Mouse (Mus musculus) heart, embryonic 15.5 days (tissue): ENCODE measurements around the gene Mbtps2. TPM values are rescaled to one million over a fixed set of nuclear protein-coding genes. Genes with fewer than 3 reads are reported as not detected.

Experiments
- ATAC-seq: fragments of 200-750 bp; cut with Nextera tagmentation; replicated peaks from 2 replicates; pipeline ENCODE4 v1.8.0; 2017; ENCODE audit warnings: low read depth, moderate TSS enrichment; ENCODE audit not compliant: insufficient number of reproducible peaks, insufficient read depth, low FRiP score
- H3K27ac ChIP-seq: fragments of 300-500 bp; sonication (generic); 2 replicates; pipeline ENCODE4 v1.5.1; 2015; ENCODE audit warnings: mild to moderate bottlenecking, inconsistent platforms
- H3K27me3 ChIP-seq: fragments of 300-500 bp; sonication (generic); 2 replicates; pipeline ENCODE4 v1.6.1; 2015; ENCODE audit warnings: inconsistent platforms
- H3K36me3 ChIP-seq: fragments of 300-500 bp; sonication (generic); 2 replicates; pipeline ENCODE4 v1.6.1; 2015; ENCODE audit warnings: mild to moderate bottlenecking, inconsistent platforms
- H3K4me1 ChIP-seq: fragments of 300-500 bp; sonication (generic); replicated peaks from 2 replicates; pipeline ENCODE4 v1.6.1; 2015; ENCODE audit warnings: inconsistent platforms
- H3K4me2 ChIP-seq: fragments of 300-500 bp; sonication (generic); 2 replicates; pipeline ENCODE4 v1.6.1; 2015; ENCODE audit warnings: inconsistent platforms, mild to moderate bottlenecking, moderate library complexity
- H3K4me3 ChIP-seq: fragments of 300-500 bp; sonication (generic); 2 replicates; pipeline ENCODE4 v1.5.1; 2015; ENCODE audit warnings: mild to moderate bottlenecking, inconsistent platforms
- H3K9ac ChIP-seq: fragments of 300-500 bp; sonication (generic); 2 replicates; pipeline ENCODE4 v1.6.1; 2015; ENCODE audit warnings: mild to moderate bottlenecking, inconsistent platforms
- H3K9me3 ChIP-seq: fragments of 300-500 bp; sonication (generic); replicated peaks from 2 replicates; pipeline ENCODE4 v1.6.1; 2016; ENCODE audit warnings: inconsistent platforms
- WGBS: fragments of 180-500 bp; shearing (Covaris S2); methylation state at CpG from one replicate; pipeline ENCODE4 v1.1.7; 2015; ENCODE audit warnings: mixed read lengths; 5-methylcytosine and 5-hydroxymethylcytosine counted together
- polyA plus RNA-seq: library from polyadenylated mRNA; unstranded; fragments of >200 nt; fragmentation: Nextera tagmentation; extraction: Ambion mirVana; gene quantifications from 2 replicates; pipeline ENCODE4 v1.2.1, GENCODE M21; 2015

The Mbtps2 gene
- polyA plus RNA-seq: 12.6 and 13.9 TPM in 2 replicates

GRCm38 (mm10) chrX:157598186-157598996, at the start of gene Mbtps2:
Mbtps2 (minus strand) TSS chrX:157598715.
- H3K27ac ChIP-seq: peak within 1 kb of the TSS; percentile 91
- peak within 1 kb of the TSS; percentile 55 for H3K4me2 ChIP-seq
- 9% methylated on average over 54 of the region's 74 CpGs for WGBS
- ATAC-seq: peak; percentile 80
- no peaks in the 10 kb centered on the region for H3K27me3 ChIP-seq
- H3K4me3 ChIP-seq: peak within 1 kb of the TSS; percentile 75
- no peaks in the 10 kb centered on the region for H3K36me3 ChIP-seq
- H3K9me3 ChIP-seq: no peaks in the 10 kb centered on the region
- H3K4me1 ChIP-seq: peaks cover 6% of the 10 kb centered on the region
- H3K9ac ChIP-seq: peak within 1 kb of the TSS; percentile 77

DNA sequence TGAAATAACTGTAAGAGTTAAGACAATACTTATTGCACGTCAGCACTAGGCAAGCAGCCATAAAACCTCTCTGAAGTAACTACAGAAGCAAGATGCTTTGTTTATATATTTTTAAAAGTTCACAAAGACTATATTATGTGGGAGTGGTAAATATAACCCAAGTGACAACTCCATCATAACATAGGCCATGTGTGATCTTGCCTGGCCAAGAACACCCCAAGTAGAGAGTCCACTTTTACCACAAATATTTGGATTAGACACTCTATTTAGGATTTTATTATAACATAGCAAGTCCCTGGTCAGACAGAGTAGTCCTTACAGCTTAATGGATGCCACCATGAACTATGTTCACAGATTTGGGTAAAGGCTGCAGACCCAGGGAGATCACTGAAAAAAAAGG, 47.9 kb upstream of the Mbtps2 start:
- WGBS: 67% methylated on average over 1 of the region's 1 CpGs
- H3K4me3 ChIP-seq: no peak overlapping the region

DNA sequence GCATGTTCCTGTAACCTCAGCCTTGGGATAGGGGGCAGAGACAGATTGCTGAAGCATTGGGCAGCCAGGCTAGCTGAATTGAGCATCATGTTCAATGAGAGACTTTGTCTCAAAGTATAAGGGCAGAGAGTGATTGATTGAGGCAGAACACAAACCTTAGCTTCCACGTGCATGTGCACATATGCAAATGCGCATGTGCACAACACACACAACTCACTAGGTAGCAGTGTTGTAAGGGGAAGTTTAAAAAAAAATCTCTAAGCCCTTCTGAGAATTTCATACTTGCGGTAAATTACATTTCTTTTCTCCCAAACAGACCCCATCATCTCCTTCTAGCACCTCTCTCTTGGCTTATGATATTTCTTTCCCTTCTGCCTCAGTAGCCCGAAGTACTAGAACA, 46.2 kb upstream of the Mbtps2 start:
- no peak for ATAC-seq

More for the DNA sequence above, 47.9 kb upstream of the Mbtps2 start:
- H3K9ac ChIP-seq: no peak overlapping the region
- H3K4me2 ChIP-seq: no peak overlapping the region
- no peaks in the 10 kb centered on the region for H3K4me1 ChIP-seq
- no peaks in the 10 kb centered on the region for H3K9me3 ChIP-seq
- no peaks in the 10 kb centered on the region for H3K36me3 ChIP-seq
- H3K27ac ChIP-seq: no peak overlapping the region
- H3K27me3 ChIP-seq: no peaks in the 10 kb centered on the region
- no peak for ATAC-seq

DNA sequence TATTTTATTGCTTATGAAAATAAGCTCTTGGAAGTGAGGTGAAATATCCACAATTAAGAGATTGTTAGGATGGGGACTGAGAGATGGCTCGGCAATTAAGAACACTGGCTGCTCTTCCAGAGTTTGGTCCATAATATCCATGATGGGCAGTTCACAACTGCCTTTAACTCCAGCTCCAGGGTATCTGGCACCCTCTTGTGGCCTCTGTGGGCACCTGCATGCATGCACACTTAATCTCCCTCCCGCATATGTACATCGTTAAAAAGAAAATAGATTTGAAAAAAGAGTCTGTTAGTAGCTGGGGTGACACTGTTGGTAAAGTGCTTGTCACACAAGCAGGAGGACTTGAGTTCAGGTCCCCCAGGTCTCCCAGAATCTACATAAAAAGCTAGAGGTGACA, 45.8 kb upstream of the Mbtps2 start:
- 18% methylated on average over 3 of the region's 3 CpGs for WGBS
- ATAC-seq: no peak
- H3K27ac ChIP-seq: no peak overlapping the region
- H3K4me1 ChIP-seq: no peaks in the 10 kb centered on the region
- no peaks in the 10 kb centered on the region for H3K9me3 ChIP-seq
- no peaks in the 10 kb centered on the region for H3K27me3 ChIP-seq
- H3K4me2 ChIP-seq: no peak overlapping the region
- H3K4me3 ChIP-seq: no peak overlapping the region
- H3K36me3 ChIP-seq: no peaks in the 10 kb centered on the region
- H3K9ac ChIP-seq: no peak overlapping the region

More for the DNA sequence above, 46.2 kb upstream of the Mbtps2 start:
- H3K9ac ChIP-seq: no peak overlapping the region
- no peak overlapping the region for H3K4me3 ChIP-seq
- no peak overlapping the region for H3K27ac ChIP-seq
- H3K27me3 ChIP-seq: no peaks in the 10 kb centered on the region
- no peaks in the 10 kb centered on the region for H3K9me3 ChIP-seq
- no peak overlapping the region for H3K4me2 ChIP-seq
- no peaks in the 10 kb centered on the region for H3K36me3 ChIP-seq
- WGBS: 62% methylated on average over 4 of the region's 4 CpGs
- no peaks in the 10 kb centered on the region for H3K4me1 ChIP-seq

DNA sequence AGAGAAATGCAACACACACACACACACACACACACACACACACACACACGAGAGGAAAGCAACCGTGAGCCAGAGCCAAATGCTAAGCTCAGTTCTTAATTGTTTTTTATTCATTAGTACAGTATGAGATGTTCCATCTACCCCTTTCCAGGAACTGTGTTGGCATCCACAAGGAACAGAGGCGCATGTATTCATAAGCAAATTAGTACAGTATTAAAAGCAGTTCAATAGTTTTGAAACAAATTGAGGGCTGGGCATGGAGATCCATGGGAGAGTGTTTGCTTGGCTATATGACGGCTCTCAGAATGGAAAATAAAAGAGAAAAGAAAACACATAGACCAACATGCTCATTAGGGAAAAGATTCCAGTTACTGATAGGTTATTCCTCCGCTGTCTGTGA, 44.3 kb upstream of the Mbtps2 start:
- no peak overlapping the region for H3K9ac ChIP-seq
- no peaks in the 10 kb centered on the region for H3K9me3 ChIP-seq
- ATAC-seq: no peak
- 81% methylated on average over 5 of the region's 5 CpGs for WGBS
- H3K27me3 ChIP-seq: no peaks in the 10 kb centered on the region
- H3K4me1 ChIP-seq: no peaks in the 10 kb centered on the region
- no peak overlapping the region for H3K27ac ChIP-seq
- H3K4me2 ChIP-seq: no peak overlapping the region
- H3K36me3 ChIP-seq: no peaks in the 10 kb centered on the region
- H3K4me3 ChIP-seq: no peak overlapping the region

GRCm38 (mm10) chrX:157637253-157637652, 38.7 kb upstream of the Mbtps2 start:
- Histone ChIP-seq H3K4me3 (no peak overlapping the region), H3K36me3 (no peaks in the 10 kb centered on the region), H3K9ac (no peak overlapping the region), H3K4me1 (no peaks in the 10 kb centered on the region), H3K4me2 (no peak overlapping the region), H3K27ac (no peak overlapping the region), H3K9me3 (no peaks in the 10 kb centered on the region), H3K27me3 (no peaks in the 10 kb centered on the region)
- WGBS: 44% methylated on average over 1 of the region's 1 CpGs
- ATAC-seq: no peak

GRCm38 (mm10) chrX:157633676-157634414, 35.3 kb upstream of the Mbtps2 start:
- Histone ChIP-seq H3K27me3 (no peaks in the 10 kb centered on the region), H3K27ac (no peak overlapping the region), H3K4me3 (no peak overlapping the region), H3K4me2 (no peak overlapping the region), H3K9me3 (no peaks in the 10 kb centered on the region), H3K36me3 (no peaks in the 10 kb centered on the region), H3K4me1 (no peaks in the 10 kb centered on the region), H3K9ac (no peak overlapping the region)
- 65% methylated on average over 3 of the region's 3 CpGs for WGBS
- ATAC-seq: no peak

DNA sequence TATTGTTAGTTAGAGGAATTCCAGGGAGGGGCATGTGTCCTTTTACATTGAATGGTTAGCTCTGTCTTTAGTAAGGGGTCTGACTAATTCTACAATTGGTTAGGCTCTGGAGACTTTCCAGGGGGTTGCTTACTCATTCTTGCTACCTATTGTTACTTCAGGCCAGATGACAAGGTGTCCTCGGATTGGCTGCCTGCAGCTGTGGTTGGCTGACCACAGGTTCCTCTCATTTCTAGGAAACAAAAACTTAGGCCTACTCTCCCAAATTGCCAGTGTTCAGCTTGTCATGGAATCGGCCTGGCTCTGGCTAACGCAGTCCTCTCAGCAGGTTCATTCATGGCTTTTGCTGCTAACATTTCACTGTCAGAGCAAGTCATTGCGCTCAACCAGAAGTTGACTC, 31.8 kb upstream of the Mbtps2 start:
- WGBS: 76% methylated on average over 4 of the region's 4 CpGs
- Histone ChIP-seq H3K27ac (no peak overlapping the region), H3K4me1 (no peaks in the 10 kb centered on the region), H3K27me3 (no peaks in the 10 kb centered on the region), H3K4me2 (no peak overlapping the region), H3K9me3 (no peaks in the 10 kb centered on the region), H3K36me3 (no peaks in the 10 kb centered on the region), H3K4me3 (no peak overlapping the region), H3K9ac (no peak overlapping the region)
- ATAC-seq: no peak

DNA sequence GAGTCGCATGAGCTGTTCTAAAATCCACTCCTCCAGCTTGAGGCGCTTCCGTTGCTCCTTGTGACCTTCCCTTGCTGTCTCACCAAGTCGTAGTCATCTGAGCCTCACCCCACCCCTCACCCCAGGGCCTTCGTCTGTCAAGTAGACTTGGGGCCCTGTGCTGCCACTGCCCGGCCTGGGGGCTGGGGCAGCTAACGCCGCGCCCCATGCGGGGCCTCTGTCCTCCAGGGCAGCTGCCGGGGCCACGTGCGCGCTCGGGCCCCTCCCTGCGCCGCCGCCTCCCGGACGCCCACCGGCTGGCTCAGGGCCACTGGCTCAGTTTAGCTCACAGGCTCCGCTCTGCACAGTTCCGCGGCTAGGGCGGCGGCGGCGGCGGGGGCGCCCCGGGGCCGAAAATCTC, 14.4 kb upstream of the Mbtps2 start:
- Histone ChIP-seq H3K27ac (no peak overlapping the region), H3K4me1 (peaks cover 3% of the 10 kb centered on the region; the same call in 1 of the 2 replicates), H3K9ac (no peak overlapping the region), H3K4me2 (peak overlapping the region; percentile 60), H3K36me3 (no peaks in the 10 kb centered on the region), H3K4me3 (peak overlapping the region; percentile 22), H3K9me3 (no peaks in the 10 kb centered on the region), H3K27me3 (no peaks in the 10 kb centered on the region)
- WGBS: 18% methylated on average over 32 of the region's 32 CpGs
- 0 out of 2 replicates have a peak, but pooled peaks have one; percentile 31 for ATAC-seq

GRCm38 (mm10) chrX:157601450-157601849, 2.9 kb upstream of the Mbtps2 start:
- H3K4me3 ChIP-seq: no peak overlapping the region
- H3K9ac ChIP-seq: no peak overlapping the region
- peaks cover 6% of the 10 kb centered on the region for H3K4me1 ChIP-seq
- H3K27me3 ChIP-seq: no peaks in the 10 kb centered on the region
- H3K27ac ChIP-seq: no peak overlapping the region
- H3K36me3 ChIP-seq: no peaks in the 10 kb centered on the region
- H3K9me3 ChIP-seq: no peaks in the 10 kb centered on the region
- H3K4me2 ChIP-seq: no peak overlapping the region
- 13% methylated on average over 3 of the region's 3 CpGs for WGBS
- ATAC-seq: no peak

GRCm38 (mm10) chrX:157597585-157598185, 830 bp downstream of the Mbtps2 start:
- peak overlapping the region; percentile 55 for H3K4me2 ChIP-seq
- 0 out of 2 replicates have a peak, but pooled peaks have one; percentile 7 for ATAC-seq
- H3K4me3 ChIP-seq: peak overlapping the region; percentile 75
- peak overlapping the region; percentile 77 for H3K9ac ChIP-seq
- H3K4me1 ChIP-seq: peaks cover 6% of the 10 kb centered on the region
- H3K27ac ChIP-seq: peak overlapping the region; percentile 91
- WGBS: 10% methylated on average over 17 of the region's 17 CpGs
- H3K9me3 ChIP-seq: no peaks in the 10 kb centered on the region
- H3K27me3 ChIP-seq: no peaks in the 10 kb centered on the region
- no peaks in the 10 kb centered on the region for H3K36me3 ChIP-seq
